Mouse (Mus musculus): ENCODE results near the gene D730048I06Rik.
"Not testable (repeated sequence)": the region's sequence is repeated elsewhere in the genome, so short reads cannot be mapped to it uniquely, and the experiment has no call there.

D730048I06Rik gene

GRCm38 (mm10) chr9:35790001-35790400, at the start of gene D730048I06Rik, which contains the start of gene Gm27235:
D730048I06Rik (minus strand) TSS chr9:35790112.
Gm27235 (minus strand) TSS chr9:35790101.
- DNase-seq, result no peak

GRCm38 (mm10) chr9:35817881-35818280, 28.0 kb upstream of the D730048I06Rik start:
- not testable (repeated sequence) for DNase-seq

- DNase-seq, result peak; percentile 9
These were observed 8.2 kb upstream of the D730048I06Rik start for GRCm38 (mm10) chr9:35798146-35798545.

GRCm38 (mm10) chr9:35778009-35778408, 11.9 kb downstream of the D730048I06Rik start, which contains the start of gene Gm17727:
Gm17727 (minus strand) TSS chr9:35778109.
- DNase-seq, result no peak

GRCm38 (mm10) chr9:35756843-35757242, 33.1 kb downstream of the D730048I06Rik start:
- no peak for DNase-seq

GRCm38 (mm10) chr9:35740749-35741148, 49.2 kb downstream of the D730048I06Rik start, which contains the start of gene Gm17677:
Gm17677 (plus strand) TSS chr9:35741049.
- no peak for DNase-seq
